Mouse (Mus musculus) liver, adult 2 months (tissue): ENCODE data around the gene Ergic1. TPM values are rescaled to one million over a fixed set of nuclear protein-coding genes. Genes with fewer than 3 reads are reported as not detected.
A peak's percentile ranks its signal among the peaks of the same experiment; 100 is the strongest.

Experiments used
- DNase-seq: peaks from one replicate; pipeline ENCODE4 v3.0.0-alpha.2; 2011; ENCODE audit warnings: low read depth, low spot score; ENCODE audit errors: extremely low read depth
- H3K27ac ChIP-seq: fragments of 200-500 bp; replicated peaks from 2 replicates; pipeline ENCODE4 v1.5.1; 2012; ENCODE audit warnings: low read depth, mild to moderate bottlenecking, control low read depth, inconsistent platforms, low read length; ENCODE audit not compliant: insufficient read depth
- H3K27me3 ChIP-seq: fragments of 200-500 bp; 2 replicates; pipeline ENCODE4 v1.6.1; 2012; ENCODE audit warnings: mild to moderate bottlenecking, moderate library complexity, low read length, inconsistent platforms; ENCODE audit not compliant: control insufficient read depth, insufficient read depth
- H3K36me3 ChIP-seq: fragments of 200-500 bp; 2 replicates; pipeline ENCODE4 v1.6.1; 2012; ENCODE audit warnings: low read length, inconsistent platforms; ENCODE audit not compliant: control insufficient read depth, insufficient read depth
- H3K4me1 ChIP-seq: fragments of 200-500 bp; 2 replicates; pipeline ENCODE4 v1.6.1; 2011; ENCODE audit warnings: low read length; ENCODE audit not compliant: control insufficient read depth, insufficient read depth
- H3K4me3 ChIP-seq: fragments of 200-500 bp; 2 replicates; pipeline ENCODE4 v1.5.1; 2011; ENCODE audit warnings: low read depth, mild to moderate bottlenecking, control low read depth, low read length, moderate library complexity; ENCODE audit not compliant: insufficient read depth
- H3K79me2 ChIP-seq: fragments of 200-500 bp; 2 replicates; pipeline ENCODE4 v1.6.1; 2012; ENCODE audit warnings: inconsistent platforms, mild to moderate bottlenecking, low read length, moderate library complexity; ENCODE audit not compliant: control insufficient read depth, insufficient read depth
- H3K9ac ChIP-seq: fragments of 200-500 bp; 2 replicates; pipeline ENCODE4 v1.6.1; 2012; ENCODE audit warnings: low read depth, mild to moderate bottlenecking, control low read depth, inconsistent platforms, low read length
- CTCF ChIP-seq: fragments of 200-500 bp; IDR thresholded peaks from 2 replicates; pipeline ENCODE4 v1.5.1; 2011; ENCODE audit warnings: low read depth, low read length, control low read depth
- POLR2A ChIP-seq: fragments of 200-500 bp; IDR thresholded peaks from 2 replicates; pipeline ENCODE4 v1.6.1; 2011; ENCODE audit warnings: low read length, control low read depth; ENCODE audit not compliant: insufficient read depth; ENCODE audit errors: extremely low read depth
- WGBS: fragments of 180-500 bp; shearing (Covaris S2); methylation state at CpG from one replicate; pipeline ENCODE4 v1.1.7; 2018; 5-methylcytosine and 5-hydroxymethylcytosine counted together
- polyA plus RNA-seq: library from polyadenylated mRNA; depleted of rRNA; stranded (reverse); fragments of >200 nt; gene quantifications from 2 replicates; pipeline ENCODE4 v1.2.3, GENCODE M21; 2012
- total RNA-seq: library from RNA; depleted of rRNA; stranded (reverse); fragments of >200 nt; gene quantifications from 2 replicates; pipeline ENCODE4 v1.2.3, GENCODE M21; 2014

Gene Ergic1
- total and polyA plus RNA-seq, 2 experiments = 30.7 to 93.3 TPM

DNA sequence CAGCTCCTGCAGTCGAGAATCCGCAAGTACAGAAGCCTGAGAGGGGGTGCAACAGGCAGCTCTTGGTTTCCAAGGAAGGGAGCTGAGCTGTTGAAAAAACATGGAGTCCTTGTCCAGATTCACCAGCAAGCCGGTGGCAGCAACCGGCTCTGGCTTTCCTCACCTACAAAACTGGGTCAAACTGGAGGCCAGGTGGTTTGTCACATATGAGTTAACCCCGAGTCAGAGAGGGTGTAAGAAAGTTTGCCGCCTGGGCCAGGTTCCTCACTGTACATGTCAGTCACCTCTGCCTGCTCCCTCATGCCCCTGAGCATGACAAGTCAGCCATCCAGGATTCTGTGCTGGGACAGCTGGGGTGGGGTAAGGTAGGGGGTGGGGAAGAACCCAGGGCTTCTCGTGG lies 16.9 kb downstream of the Ergic1 start:
- Histone ChIP-seq H3K36me3 (no peaks in the 10 kb centered on the region), H3K4me3 (no peak overlapping the region), H3K4me1 (peaks cover 32% of the 10 kb centered on the region), H3K9ac (no peak overlapping the region), H3K27me3 (no peaks in the 10 kb centered on the region), H3K79me2 (peaks cover 31% of the 10 kb centered on the region), H3K27ac (no peak overlapping the region)
- TF ChIP-seq CTCF (no peak), POLR2A (no peak)
- DNase-seq = no peak
- WGBS = 69% methylated on average over 7 of the region's 7 CpGs

DNA sequence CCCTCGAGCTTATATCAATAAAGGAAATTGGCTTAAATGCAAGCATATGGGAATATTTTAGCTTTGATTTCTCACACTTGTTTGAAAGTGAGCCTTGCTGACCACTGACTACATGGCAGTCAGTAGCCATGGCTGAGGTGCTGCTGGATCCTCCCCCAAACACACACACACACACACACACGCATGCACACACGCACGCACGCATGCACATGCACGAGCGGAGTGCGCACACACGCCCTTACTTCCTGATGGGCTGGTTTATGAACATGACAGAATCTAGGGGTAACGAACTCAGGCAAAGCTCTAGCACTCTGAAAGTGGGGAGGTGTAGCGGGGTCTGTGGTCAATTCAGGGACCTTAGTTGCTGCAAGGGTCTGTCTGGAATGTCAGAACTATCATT lies 17.5 kb downstream of the Ergic1 start:
- 90% methylated on average over 11 of the region's 11 CpGs for WGBS
- H3K27me3 ChIP-seq = no peaks in the 10 kb centered on the region
- peaks cover 30% of the 10 kb centered on the region for H3K79me2 ChIP-seq
- H3K9ac ChIP-seq = no peak overlapping the region
- H3K4me1 ChIP-seq = peaks cover 39% of the 10 kb centered on the region
- H3K27ac ChIP-seq = no peak overlapping the region
- TF ChIP-seq POLR2A (no peak), CTCF (no peak)
- DNase-seq = no peak
- H3K36me3 ChIP-seq = no peaks in the 10 kb centered on the region
- no peak overlapping the region for H3K4me3 ChIP-seq

DNA sequence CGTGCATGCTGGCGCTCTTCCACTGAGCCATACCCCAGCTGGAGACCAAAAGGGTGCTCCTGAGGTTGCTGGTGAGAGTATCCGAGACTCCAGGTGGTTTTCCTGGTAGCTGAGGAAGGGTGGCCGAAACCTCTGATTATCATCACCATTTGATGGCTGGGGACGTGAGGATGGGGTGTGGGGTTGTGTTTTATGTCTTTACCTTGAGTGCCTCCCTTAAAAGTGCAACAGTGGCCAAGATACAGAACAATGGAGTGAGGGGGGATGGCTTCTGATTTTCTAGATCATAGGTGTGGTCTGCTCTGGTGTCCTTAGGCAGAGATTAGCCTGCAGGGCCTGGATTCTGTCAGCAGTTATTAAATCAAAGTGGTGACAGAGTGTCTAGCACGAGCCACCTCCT lies 18.1 kb downstream of the Ergic1 start:
- 98% methylated on average over 6 of the region's 6 CpGs for WGBS

GRCm38 (mm10) chr17:26580873-26581401 lies 19.6 kb downstream of the Ergic1 start:
- Histone ChIP-seq H3K27ac (no peak overlapping the region), H3K9ac (no peak overlapping the region), H3K4me3 (no peak overlapping the region), H3K4me1 (peaks cover 49% of the 10 kb centered on the region), H3K79me2 (peaks cover 16% of the 10 kb centered on the region), H3K27me3 (no peaks in the 10 kb centered on the region), H3K36me3 (no peaks in the 10 kb centered on the region)
- no peak for TF ChIP-seq POLR2A
- TF ChIP-seq CTCF = no peak
- WGBS = 88% methylated on average over 3 of the region's 3 CpGs
- DNase-seq = no peak

More for the DNA sequence above, 18.1 kb downstream of the Ergic1 start:
- Histone ChIP-seq H3K9ac (no peak overlapping the region), H3K27ac (no peak overlapping the region), H3K27me3 (no peaks in the 10 kb centered on the region), H3K4me1 (peaks cover 45% of the 10 kb centered on the region), H3K79me2 (peaks cover 26% of the 10 kb centered on the region), H3K36me3 (no peaks in the 10 kb centered on the region), H3K4me3 (no peak overlapping the region)
- TF ChIP-seq CTCF = no peak
- TF ChIP-seq POLR2A = no peak
- no peak for DNase-seq

DNA sequence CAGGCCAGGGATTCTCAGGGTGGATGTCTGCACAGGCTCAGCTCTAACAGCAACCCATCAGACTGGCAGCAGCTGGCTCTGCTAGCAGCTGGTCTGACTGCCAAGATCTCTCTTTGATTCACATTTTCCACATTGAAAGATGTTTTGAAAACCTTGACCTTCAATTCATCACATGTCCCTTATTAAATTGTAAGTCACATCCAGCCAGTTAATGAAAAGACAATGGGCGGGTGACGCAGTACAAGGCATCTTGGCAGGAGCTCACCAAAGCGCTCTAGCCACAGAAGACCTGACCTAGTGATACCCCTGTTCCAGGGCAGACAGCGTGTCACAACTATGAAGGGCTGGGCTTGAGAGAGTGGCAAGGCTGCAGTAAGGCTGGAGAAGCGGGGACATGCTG lies 21.0 kb downstream of the Ergic1 start:
- Histone ChIP-seq H3K4me3 (no peak overlapping the region), H3K79me2 (peaks cover 6% of the 10 kb centered on the region; the same call in 1 of the 2 replicates), H3K9ac (0 out of 2 replicates have a peak overlapping the region, but pooled peaks have one; percentile 5), H3K4me1 (peaks cover 39% of the 10 kb centered on the region), H3K36me3 (no peaks in the 10 kb centered on the region), H3K27me3 (no peaks in the 10 kb centered on the region), H3K27ac (peak overlapping the region; percentile 52)
- peak; percentile 91 for DNase-seq
- 22% methylated on average over 5 of the region's 5 CpGs for WGBS
- no peak for TF ChIP-seq POLR2A
- TF ChIP-seq CTCF = no peak

GRCm38 (mm10) chr17:26583056-26583455 lies 21.8 kb downstream of the Ergic1 start:
- no peak for TF ChIP-seq CTCF
- no peak for TF ChIP-seq POLR2A
- no peak for DNase-seq
- 88% methylated on average over 9 of the region's 9 CpGs for WGBS
- Histone ChIP-seq H3K79me2 (peaks cover 4% of the 10 kb centered on the region; the same call in 1 of the 2 replicates), H3K27me3 (no peaks in the 10 kb centered on the region), H3K4me1 (peaks cover 39% of the 10 kb centered on the region), H3K9ac (no peak overlapping the region), H3K36me3 (no peaks in the 10 kb centered on the region), H3K27ac (peak overlapping the region; percentile 89), H3K4me3 (no peak overlapping the region)
